Mouse (Mus musculus) embryonic fibroblast, embryonic 13.5 days (primary cell): Measurements from ENCODE around the gene Gm20594.

ENCODE experiments used
- CTCF ChIP-seq: IDR thresholded peaks from 2 replicates; pipeline ENCODE4 v1.5.1; 2011; ENCODE audit warnings: mild to moderate bottlenecking, control low read depth, low read length, moderate library complexity, borderline replicate concordance; ENCODE audit not compliant: insufficient read depth
- POLR2A ChIP-seq: IDR thresholded peaks from 2 replicates; pipeline ENCODE4 v1.6.1; 2011; ENCODE audit warnings: low read depth, mild to moderate bottlenecking, control low read depth, low read length, moderate library complexity

GRCm38 (mm10) chr6:79846829-79847228 lies 29.1 kb downstream of the Gm20594 start:
- TF ChIP-seq CTCF (no peak), POLR2A (no peak)
